Mouse (Mus musculus) cerebellum, adult 9-11 months (tissue): Measurements from ENCODE around the gene Svbp.

Source experiments
- DNase-seq: peaks from one replicate; pipeline ENCODE4 v3.0.0; 2022

Gene Svbp

DNA sequence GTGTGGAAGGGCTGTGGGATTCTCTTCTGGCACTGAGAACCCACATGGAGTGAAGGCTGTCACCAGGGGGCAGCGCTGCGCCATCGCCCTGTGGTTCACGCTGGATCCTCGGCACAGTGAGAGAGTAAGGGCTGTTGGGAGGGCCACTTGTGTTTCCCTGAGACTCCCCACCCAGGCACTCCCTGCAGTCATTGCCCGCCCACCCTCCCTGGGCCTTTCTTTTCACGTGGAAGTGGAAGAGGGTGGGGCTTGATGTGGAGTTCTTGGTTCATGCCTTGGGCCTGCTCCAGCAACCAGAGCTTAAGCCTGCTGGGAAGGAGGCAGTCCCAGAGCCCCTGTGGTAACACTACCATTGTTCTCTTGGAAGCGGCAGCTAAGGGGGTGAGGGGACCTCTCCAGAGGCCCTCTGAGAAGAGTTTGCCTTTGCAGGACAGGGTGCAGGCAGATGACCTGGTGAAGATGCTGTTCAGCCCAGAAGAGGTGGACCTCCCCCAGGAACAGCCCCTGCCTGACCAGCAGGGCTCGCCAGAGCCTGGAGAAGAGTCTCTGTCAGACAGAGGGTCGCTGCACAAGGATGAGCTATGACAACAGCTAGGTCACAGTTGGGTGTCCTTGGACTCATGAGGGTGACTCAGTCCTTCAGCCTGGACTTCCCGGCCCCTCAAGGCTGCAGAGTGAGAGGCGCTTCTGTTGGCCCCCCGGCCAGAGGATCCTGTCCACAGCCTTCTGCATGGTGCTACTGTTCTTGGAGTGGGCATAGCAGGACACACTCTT is 52.5 kb downstream of the Svbp start:
- DNase-seq, result no peak

DNA sequence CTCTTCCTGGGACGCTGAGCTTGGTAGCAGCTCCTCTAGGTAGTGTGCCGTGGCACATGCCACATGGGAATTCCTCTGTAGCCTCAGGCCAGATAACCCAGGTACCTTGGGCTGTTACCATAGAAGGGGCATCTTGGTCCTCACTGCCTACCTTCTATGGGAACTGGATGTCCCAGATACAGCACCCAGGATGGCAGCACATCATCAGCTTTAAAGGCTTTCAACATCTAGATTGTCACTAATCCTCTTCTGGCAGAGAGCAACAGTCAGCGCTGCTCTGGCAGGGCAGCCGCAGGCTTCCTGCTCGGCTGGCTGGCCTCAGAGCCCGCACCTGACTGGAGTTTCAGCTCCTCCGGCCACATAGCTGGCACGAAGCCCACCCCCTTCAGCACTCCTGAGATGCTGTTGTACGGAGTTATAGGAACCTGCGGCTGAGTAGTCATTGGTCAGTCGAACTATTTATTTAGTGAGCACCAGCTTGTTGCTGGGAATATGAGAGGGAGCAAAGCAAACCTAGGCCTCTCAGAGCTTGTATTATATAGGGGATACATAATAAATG is 53.4 kb downstream of the Svbp start:
- DNase-seq, result no peak
